Mouse (Mus musculus): ENCODE results near the gene Fst.

The Fst gene

GRCm38 (mm10) chr13:114458886-114459700, at the start of gene Fst:
TSS of gene Fst (minus strand) at chr13:114458951.
- DNase-seq (ENCODE audit: low read depth, low spot score): peak; percentile 55

GRCm38 (mm10) chr13:114493826-114494225, 35.1 kb upstream of the Fst start:
- no peak for DNase-seq (ENCODE audit: low read depth, low spot score)

GRCm38 (mm10) chr13:114488178-114488577, 29.4 kb upstream of the Fst start:
- DNase-seq (ENCODE audit: low read depth, low spot score): no peak

- DNase-seq (ENCODE audit: low read depth, low spot score): no peak
Observed at GRCm38 (mm10) chr13:114478329-114478728, 19.6 kb upstream of the Fst start.

GRCm38 (mm10) chr13:114469945-114470344, 11.2 kb upstream of the Fst start:
- DNase-seq (ENCODE audit: low read depth, low spot score): no peak

GRCm38 (mm10) chr13:114466269-114466919, 7.6 kb upstream of the Fst start:
- no peak for DNase-seq (ENCODE audit: low read depth, low spot score)

- no peak for DNase-seq (ENCODE audit: low read depth, low spot score)
Observed at GRCm38 (mm10) chr13:114465387-114465786, 6.6 kb upstream of the Fst start.

- DNase-seq (ENCODE audit: low read depth, low spot score): no peak
Observed at GRCm38 (mm10) chr13:114464824-114465223, 6.1 kb upstream of the Fst start.

- DNase-seq (ENCODE audit: low read depth, low spot score): no peak
Observed at GRCm38 (mm10) chr13:114462548-114463408, 4.0 kb upstream of the Fst start.

- DNase-seq (ENCODE audit: low read depth, low spot score): peak; percentile 82
Observed at GRCm38 (mm10) chr13:114460306-114460892, 1.6 kb upstream of the Fst start.

- DNase-seq (ENCODE audit: low read depth, low spot score): peak; percentile 6
Observed at GRCm38 (mm10) chr13:114459701-114460160, 980 bp upstream of the Fst start.

- DNase-seq (ENCODE audit: low read depth, low spot score): peak; percentile 60
Observed at GRCm38 (mm10) chr13:114458291-114458885, 363 bp downstream of the Fst start.

- DNase-seq (ENCODE audit: low read depth, low spot score): peak; percentile 8
Observed at GRCm38 (mm10) chr13:114457567-114458120, 1.1 kb downstream of the Fst start.

- DNase-seq (ENCODE audit: low read depth, low spot score): peak; percentile 37
Observed at GRCm38 (mm10) chr13:114456766-114457566, 1.8 kb downstream of the Fst start.

GRCm38 (mm10) chr13:114456224-114456623, 2.5 kb downstream of the Fst start:
- DNase-seq (ENCODE audit: low read depth, low spot score): peak; percentile 49

- no peak for DNase-seq (ENCODE audit: low read depth, low spot score)
Observed at GRCm38 (mm10) chr13:114455788-114456187, 3.0 kb downstream of the Fst start.

GRCm38 (mm10) chr13:114447213-114447612, 11.5 kb downstream of the Fst start:
- DNase-seq (ENCODE audit: low read depth, low spot score): no peak

GRCm38 (mm10) chr13:114432491-114432890, 26.3 kb downstream of the Fst start:
- no peak for DNase-seq (ENCODE audit: low read depth, low spot score)

GRCm38 (mm10) chr13:114425230-114425629, 33.5 kb downstream of the Fst start:
- DNase-seq (ENCODE audit: low read depth, low spot score): no peak

- no peak for DNase-seq (ENCODE audit: low read depth, low spot score)
Observed at GRCm38 (mm10) chr13:114420235-114420634, 38.5 kb downstream of the Fst start.

Measured in mesoderm, embryonic 11.5 days (tissue).